Mouse (Mus musculus) neural tube, embryonic 10.5 days (tissue): ENCODE data around the gene Efcab12.

Source experiments
- DNase-seq: peaks from one replicate; pipeline ENCODE4 v3.0.0-alpha.2; 2017; ENCODE audit warnings: low spot score; ENCODE audit errors: extremely low spot score

Gene Efcab12

GRCm38 (mm10) chr6:115792691-115793215 is 45.5 kb downstream of the Efcab12 start:
- no peak for DNase-seq

- no peak for DNase-seq
Measured at GRCm38 (mm10) chr6:115791842-115792686, 46.1 kb downstream of the Efcab12 start.

GRCm38 (mm10) chr6:115791016-115791415 is 47.2 kb downstream of the Efcab12 start:
- no peak for DNase-seq

GRCm38 (mm10) chr6:115782781-115783180 is 55.4 kb downstream of the Efcab12 start:
- no peak for DNase-seq

GRCm38 (mm10) chr6:115776363-115776762 is 61.8 kb downstream of the Efcab12 start:
- DNase-seq, result no peak

- no peak for DNase-seq
Measured at GRCm38 (mm10) chr6:115775838-115776237, 62.4 kb downstream of the Efcab12 start.

- DNase-seq, result peak; percentile 85
Measured at GRCm38 (mm10) chr6:115774501-115774921, 63.7 kb downstream of the Efcab12 start, which contains the start of gene Cand2. TSS of gene Cand2 (plus strand) at chr6:115774538.

GRCm38 (mm10) chr6:115773966-115774413 is 64.2 kb downstream of the Efcab12 start:
- DNase-seq, result peak; percentile 83

GRCm38 (mm10) chr6:115772604-115773003 is 65.6 kb downstream of the Efcab12 start:
- no peak for DNase-seq

- DNase-seq, result no peak
Measured at GRCm38 (mm10) chr6:115772201-115772600, 66.0 kb downstream of the Efcab12 start.

GRCm38 (mm10) chr6:115770852-115771251 is 67.4 kb downstream of the Efcab12 start:
- DNase-seq, result no peak

GRCm38 (mm10) chr6:115770059-115770670 is 68.0 kb downstream of the Efcab12 start:
- no peak for DNase-seq

GRCm38 (mm10) chr6:115768207-115768606 is 70.0 kb downstream of the Efcab12 start:
- no peak for DNase-seq

GRCm38 (mm10) chr6:115767357-115767756 is 70.9 kb downstream of the Efcab12 start:
- no peak for DNase-seq

- DNase-seq, result peak; percentile 75
Measured at GRCm38 (mm10) chr6:115764179-115764578, 74.0 kb downstream of the Efcab12 start.

GRCm38 (mm10) chr6:115761995-115762756 is 76.0 kb downstream of the Efcab12 start, which contains the start of gene Tmem40:
TSS of gene Tmem40 (minus strand) at chr6:115762410.
- peak; percentile 71 for DNase-seq

GRCm38 (mm10) chr6:115760982-115761381 is 77.2 kb downstream of the Efcab12 start:
- no peak for DNase-seq
